Mouse (Mus musculus): ENCODE measurements around the gene Slc30a7.

- TF ChIP-seq CTCF (IDR thresholded peaks at IDR 0.05; ENCODE audit: low read depth) (no peak; the same call in 1 of the 2 replicates), EP300 (IDR thresholded peaks at IDR 0.05; ENCODE audit: low read depth) (no peak)
Observed at GRCm38 (mm10) chr3:115902301-115902956, 104.8 kb downstream of the Slc30a7 start.
